Mouse (Mus musculus): ENCODE measurements around the gene Fmnl3. TPM values are rescaled to one million over a fixed set of nuclear protein-coding genes. Genes with fewer than 3 reads are reported as not detected.

The Fmnl3 gene
- total and polyA plus RNA-seq, 3 experiments, result 13.9 to 23.6 (median 19.7) TPM

- peak; percentile 63 for DNase-seq
These were observed 53.0 kb downstream of the Fmnl3 start for GRCm38 (mm10) chr15:99317267-99317651.

- DNase-seq, result peak; percentile 71
These were observed 53.7 kb downstream of the Fmnl3 start for GRCm38 (mm10) chr15:99316314-99317266.

- peak; percentile 34 for DNase-seq
These were observed 55.4 kb downstream of the Fmnl3 start for GRCm38 (mm10) chr15:99314891-99315290.

GRCm38 (mm10) chr15:99310617-99311016, 59.7 kb downstream of the Fmnl3 start:
- DNase-seq, result no peak

- DNase-seq, result no peak
These were observed 60.7 kb downstream of the Fmnl3 start for GRCm38 (mm10) chr15:99309549-99309948.

- DNase-seq, result no peak
These were observed 62.8 kb downstream of the Fmnl3 start for GRCm38 (mm10) chr15:99307476-99307875.

GRCm38 (mm10) chr15:99296213-99296612, 74.1 kb downstream of the Fmnl3 start:
- no peak for DNase-seq

- peak; percentile 65 for DNase-seq
These were observed 74.7 kb downstream of the Fmnl3 start, which contains the start of gene Fam186b for GRCm38 (mm10) chr15:99295484-99295981. Gene Fam186b, minus strand, starts transcription at chr15:99295888.

- DNase-seq, result peak; percentile 98
These were observed 75.4 kb downstream of the Fmnl3 start, which contains the start of gene Prpf40b for GRCm38 (mm10) chr15:99294813-99295374. Gene Prpf40b, plus strand, starts transcription at chr15:99295087.

- no peak for DNase-seq
These were observed 76.0 kb downstream of the Fmnl3 start for GRCm38 (mm10) chr15:99294287-99294686.

- no peak for DNase-seq
These were observed 79.7 kb downstream of the Fmnl3 start for GRCm38 (mm10) chr15:99290586-99290985.

GRCm38 (mm10) chr15:99285189-99285535, 85.1 kb downstream of the Fmnl3 start:
- no peak for DNase-seq

GRCm38 (mm10) chr15:99284527-99285188, 85.6 kb downstream of the Fmnl3 start:
- peak; percentile 28 for DNase-seq

- no peak for DNase-seq
These were observed 86.8 kb downstream of the Fmnl3 start for GRCm38 (mm10) chr15:99283456-99283855.

GRCm38 (mm10) chr15:99278271-99278670, 92.0 kb downstream of the Fmnl3 start:
- no peak for DNase-seq

GRCm38 (mm10) chr15:99276095-99276494, 94.2 kb downstream of the Fmnl3 start:
- no peak for DNase-seq

Other genes with a start within 250 kb of the Fmnl3 start
- gene Spats2, start 244.6 kb downstream of the Fmnl3 start, total RNA-seq (2021), result 10 to 100 TPM; 14.0 to 15.6 TPM
- 5.6 and 7.6 TPM in 2 replicates for gene Spats2, start 244.6 kb downstream of the Fmnl3 start, polyA plus RNA-seq (2012; rRNA removed)
- under 1 TPM; 0.86 to 0.97 TPM for gene Kcnh3, start 145.6 kb downstream of the Fmnl3 start, total RNA-seq (2021)
- gene Kcnh3, start 145.6 kb downstream of the Fmnl3 start, polyA plus RNA-seq (2012; rRNA removed), result 2.1 and 2.5 TPM in 2 replicates
- gene Mcrs1, start 118.5 kb downstream of the Fmnl3 start, total RNA-seq (2021), result 10 to 100 TPM; 28.5 to 43.5 TPM
- 55.1 and 63.5 TPM in 2 replicates for gene Mcrs1, start 118.5 kb downstream of the Fmnl3 start, polyA plus RNA-seq (2012; rRNA removed)
- 10 to 100 TPM; 38.8 to 41.0 TPM for gene Prpf40b, start 75.4 kb downstream of the Fmnl3 start, total RNA-seq (2021)
- gene Prpf40b, start 75.4 kb downstream of the Fmnl3 start, polyA plus RNA-seq (2012; rRNA removed), result 84.1 and 106 TPM in 2 replicates
- 1 to 10 TPM; 1.4 to 3.1 TPM for gene Fam186b, start 74.6 kb downstream of the Fmnl3 start, total RNA-seq (2021)
- 1.1 and 1.6 TPM in 2 replicates for gene Fam186b, start 74.6 kb downstream of the Fmnl3 start, polyA plus RNA-seq (2012; rRNA removed)
- 100 to 1,000 TPM; 549 to 716 TPM for gene Tmbim6, start 22.4 kb upstream of the Fmnl3 start, total RNA-seq (2021)
- gene Tmbim6, start 22.4 kb upstream of the Fmnl3 start, polyA plus RNA-seq (2012; rRNA removed), result 1,176 and 1,311 TPM in 2 replicates
- gene Nckap5l, start 87.3 kb upstream of the Fmnl3 start, total RNA-seq (2021), result 10 to 100 TPM; 16.8 to 20.4 TPM
- 35.2 and 43.9 TPM in 2 replicates for gene Nckap5l, start 87.3 kb upstream of the Fmnl3 start, polyA plus RNA-seq (2012; rRNA removed)
- gene Bcdin3d, start 104.2 kb upstream of the Fmnl3 start, total RNA-seq (2021), result 1 to 10 TPM; 4.5 to 6.4 TPM
- 3.3 and 4.7 TPM in 2 replicates for gene Bcdin3d, start 104.2 kb upstream of the Fmnl3 start, polyA plus RNA-seq (2012; rRNA removed)
- gene Faim2, start 157.7 kb upstream of the Fmnl3 start, total RNA-seq (2021), result 10 to 100 TPM; 32.2 to 33.3 TPM
- 8.8 and 14.3 TPM in 2 replicates for gene Faim2, start 157.7 kb upstream of the Fmnl3 start, polyA plus RNA-seq (2012; rRNA removed)
- 1 to 10 TPM in 1 of 2 experiments, under 1 TPM in 1; 0.81 to 3.5 TPM for gene Aqp2, start 208.6 kb upstream of the Fmnl3 start, total RNA-seq (2021)
- gene Aqp2, start 208.6 kb upstream of the Fmnl3 start, polyA plus RNA-seq (2012; rRNA removed), result 0.40 and 0.59 TPM in 2 replicates
- gene Aqp5, start 220.3 kb upstream of the Fmnl3 start, total RNA-seq (2021), result 1 to 10 TPM; 1.1 to 3.4 TPM
- 0.86 and 1.6 TPM in 2 replicates for gene Aqp5, start 220.3 kb upstream of the Fmnl3 start, polyA plus RNA-seq (2012; rRNA removed)
- not detected for gene Aqp6, start 230.9 kb upstream of the Fmnl3 start, total RNA-seq (2021)
- gene Aqp6, start 230.9 kb upstream of the Fmnl3 start, polyA plus RNA-seq (2012; rRNA removed), result not detected in 2 replicates